Mouse (Mus musculus) kidney, adult 8-10 months (tissue): ENCODE measurements around the gene Pik3c2g.
A peak's percentile ranks its signal among the peaks of the same experiment; 100 is the strongest.

Source experiments
- DNase-seq, 2 experiments: peaks; one replicate each; pipeline ENCODE4 v3.0.0; 2022

The Pik3c2g gene

GRCm38 (mm10) chr6:139738350-139738749 is 151.3 kb downstream of the Pik3c2g start:
- DNase-seq, result no peak

GRCm38 (mm10) chr6:139742693-139743432 is 155.8 kb downstream of the Pik3c2g start:
- no peak for DNase-seq

DNA sequence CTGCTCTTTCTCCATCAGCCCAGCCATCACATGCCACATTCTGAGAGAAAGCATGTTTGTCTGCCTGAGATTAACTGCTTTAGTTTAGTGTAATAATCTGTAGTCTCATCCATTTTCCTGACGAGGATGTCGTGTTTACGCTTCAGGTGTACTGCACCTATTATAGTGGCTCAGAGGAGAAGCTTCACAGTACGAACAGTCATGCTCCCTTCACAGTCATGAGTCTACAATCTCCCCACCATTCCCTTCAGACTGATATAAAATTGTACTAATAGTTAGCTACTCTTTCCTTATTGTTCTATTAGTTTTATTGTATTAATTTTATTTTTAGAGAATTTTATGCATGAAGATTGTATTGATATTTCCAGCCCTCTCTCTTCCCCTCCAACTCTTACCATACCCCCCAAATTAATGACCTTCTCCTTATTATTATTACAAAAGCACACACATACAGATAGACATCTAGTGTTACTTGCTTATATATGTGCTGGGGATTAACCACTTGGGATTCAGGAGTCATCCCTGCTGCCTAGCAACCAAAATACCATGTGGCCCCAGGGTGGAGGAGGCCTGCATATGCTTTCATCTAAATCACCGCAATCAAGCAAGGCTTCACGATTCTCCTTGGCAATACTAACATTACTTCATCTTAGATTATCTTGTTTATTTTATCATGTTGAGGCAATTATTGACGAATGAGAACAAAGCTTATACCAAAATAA is 159.9 kb downstream of the Pik3c2g start:
- no peak for DNase-seq

- DNase-seq, result no peak
Observed at GRCm38 (mm10) chr6:139748091-139748771, 161.2 kb downstream of the Pik3c2g start.

GRCm38 (mm10) chr6:139750599-139750998 is 163.6 kb downstream of the Pik3c2g start:
- DNase-seq, result no peak

DNA sequence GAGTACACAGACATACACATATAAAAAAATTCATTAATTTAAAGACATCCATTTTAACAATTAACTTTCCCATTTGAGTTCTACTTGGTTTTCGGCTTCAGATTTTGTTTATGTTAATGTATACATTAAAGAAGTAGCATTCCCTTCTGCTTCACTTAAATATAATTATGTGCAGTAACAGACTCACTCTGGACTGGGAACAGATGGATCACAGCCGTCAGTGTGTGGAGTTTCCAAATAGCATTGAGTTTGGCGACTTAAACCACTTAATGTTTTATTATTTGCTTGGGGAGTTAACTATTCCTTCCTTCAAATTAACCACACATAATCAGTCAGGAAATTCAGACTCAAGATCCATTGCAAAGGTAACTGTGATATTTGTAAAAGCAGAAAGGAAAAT is 164.0 kb downstream of the Pik3c2g start:
- no peak for DNase-seq

GRCm38 (mm10) chr6:139757876-139758275 is 170.9 kb downstream of the Pik3c2g start:
- no peak for DNase-seq

- no peak for DNase-seq
Observed at GRCm38 (mm10) chr6:139760978-139761377, 174.0 kb downstream of the Pik3c2g start.

DNA sequence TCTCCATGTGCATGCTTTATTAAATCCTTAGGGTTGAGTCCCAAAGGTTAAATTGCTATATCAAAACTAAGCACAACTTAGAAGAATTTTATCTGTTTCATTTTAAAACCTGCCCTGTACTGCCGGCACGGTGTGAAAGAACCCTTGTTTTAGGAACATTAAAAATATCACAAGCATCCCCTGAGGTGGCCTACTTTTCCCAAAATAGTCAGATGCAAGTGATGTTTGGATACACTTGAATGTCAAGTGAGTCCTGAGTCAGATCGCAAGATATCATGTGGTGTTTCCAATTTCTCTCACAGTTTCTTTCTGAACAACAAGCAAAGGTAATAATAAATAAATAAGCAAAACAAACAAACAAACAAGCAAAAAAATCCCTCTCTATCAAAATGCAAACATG is 177.4 kb downstream of the Pik3c2g start:
- DNase-seq, result no peak

GRCm38 (mm10) chr6:139769744-139770473 is 182.9 kb downstream of the Pik3c2g start:
- no peak for DNase-seq

GRCm38 (mm10) chr6:139770535-139770934 is 183.5 kb downstream of the Pik3c2g start:
- DNase-seq, result no peak

- no peak for DNase-seq
Observed at GRCm38 (mm10) chr6:139777576-139778282, 190.7 kb downstream of the Pik3c2g start.

DNA sequence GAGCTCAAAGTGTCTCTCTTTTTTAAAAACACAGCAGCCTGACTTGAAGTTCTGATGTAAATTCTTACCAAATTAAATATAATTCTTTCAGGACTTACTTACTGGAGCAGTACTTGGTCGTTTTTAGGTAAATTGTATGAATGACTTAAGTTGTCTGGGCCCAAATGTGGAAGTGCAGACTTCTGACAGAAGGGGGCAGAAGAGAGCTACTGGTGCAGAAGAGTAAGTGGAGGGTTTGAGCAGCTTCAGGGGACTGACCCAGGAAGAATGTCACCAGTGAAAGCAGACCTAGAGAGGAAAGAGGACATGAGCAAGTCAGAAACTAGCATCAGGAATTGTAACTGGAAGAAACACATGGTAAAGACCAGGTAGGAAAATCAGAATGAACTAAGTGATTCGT is 193.0 kb downstream of the Pik3c2g start:
- DNase-seq, result peak in 1 of 2 experiments; percentile 7

- DNase-seq, result no peak
Observed at GRCm38 (mm10) chr6:139789479-139789878, 202.5 kb downstream of the Pik3c2g start.

- DNase-seq, result no peak
Observed at GRCm38 (mm10) chr6:139799541-139800226, 212.7 kb downstream of the Pik3c2g start.

DNA sequence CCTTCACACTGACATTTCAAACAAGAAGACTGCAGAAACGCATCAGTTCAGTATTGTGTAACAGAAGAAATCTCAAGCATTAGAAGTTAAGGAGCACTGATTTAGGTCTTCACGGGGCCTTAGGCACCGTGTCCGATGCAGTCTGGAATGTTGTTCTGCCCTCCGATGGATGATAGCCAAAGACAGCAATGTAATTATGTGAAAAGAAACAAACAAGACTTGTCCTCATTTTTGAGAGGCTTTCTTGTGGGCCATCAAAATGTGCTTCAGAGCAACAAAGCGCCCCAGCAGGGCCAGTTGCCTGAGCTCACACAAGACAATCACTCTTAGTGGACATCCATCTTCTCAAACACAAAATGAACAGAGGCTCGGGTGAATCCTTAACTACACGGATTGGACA is 234.9 kb downstream of the Pik3c2g start:
- DNase-seq, result peak in 1 of 2 experiments; percentile 13

GRCm38 (mm10) chr6:139838239-139838638 is 251.2 kb downstream of the Pik3c2g start:
- no peak for DNase-seq

GRCm38 (mm10) chr6:139838713-139839112 is 251.7 kb downstream of the Pik3c2g start:
- DNase-seq, result no peak

DNA sequence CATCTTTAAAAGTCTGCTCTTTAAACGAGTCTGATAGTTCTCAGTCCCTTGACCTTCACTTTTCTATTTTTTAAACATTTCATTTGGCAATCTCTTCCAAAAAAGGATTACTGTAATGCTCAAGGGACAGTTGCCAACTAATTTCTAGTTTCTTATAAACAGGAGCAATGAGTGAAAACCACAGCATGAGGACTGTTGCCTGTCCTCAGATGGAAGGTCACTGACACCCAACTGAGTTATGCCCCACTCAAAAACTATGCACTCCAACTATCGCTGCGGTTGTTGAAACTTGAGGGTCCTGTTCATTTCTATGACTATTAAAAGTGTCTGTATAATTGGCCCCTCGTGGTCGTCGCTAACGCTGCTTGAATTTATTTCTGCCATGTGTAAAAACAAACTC is 252.9 kb downstream of the Pik3c2g start:
- DNase-seq, result no peak

DNA sequence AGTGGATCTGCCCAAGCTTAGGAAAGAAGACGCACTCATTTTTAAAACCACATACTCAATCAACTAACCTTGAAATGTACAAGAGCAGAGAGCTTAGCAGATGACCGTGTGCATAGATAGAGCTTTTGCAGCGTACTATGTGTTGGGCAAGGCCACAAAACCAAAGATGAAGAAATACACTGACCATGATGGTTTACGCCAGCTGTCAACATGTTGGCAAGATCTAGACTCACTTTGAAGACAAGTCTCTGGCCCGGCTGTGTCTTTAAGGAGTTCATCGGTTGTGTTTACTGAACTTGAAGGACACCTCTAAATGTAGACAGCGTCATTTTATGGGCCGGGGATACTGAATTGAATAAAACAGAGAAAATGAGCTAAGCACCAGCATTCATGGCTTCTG is 254.3 kb downstream of the Pik3c2g start:
- DNase-seq, result no peak

GRCm38 (mm10) chr6:139842626-139843025 is 255.6 kb downstream of the Pik3c2g start:
- DNase-seq, result no peak

DNA sequence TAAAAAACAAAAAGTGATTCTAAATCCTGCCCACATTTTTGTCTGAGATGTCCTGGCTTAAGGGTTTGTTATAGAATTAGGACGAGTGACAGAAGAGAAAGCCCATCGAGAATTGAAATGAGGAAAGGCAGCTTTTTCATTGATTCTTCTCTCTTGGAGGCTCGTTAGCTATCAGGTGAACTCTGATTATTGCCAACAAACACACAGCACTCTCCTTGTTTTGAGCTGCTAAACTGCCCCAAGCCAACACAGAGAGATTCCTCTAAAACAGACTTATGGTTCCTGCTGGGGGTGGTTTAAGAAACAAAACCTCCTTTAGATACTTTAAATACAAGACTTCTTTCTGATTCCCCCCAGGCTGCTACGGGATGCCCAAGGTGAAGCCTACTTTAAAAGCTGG is 256.5 kb downstream of the Pik3c2g start:
- no peak for DNase-seq
